Mouse (Mus musculus): Measurements from ENCODE around the gene Atp2a1.

Atp2a1 gene

DNA sequence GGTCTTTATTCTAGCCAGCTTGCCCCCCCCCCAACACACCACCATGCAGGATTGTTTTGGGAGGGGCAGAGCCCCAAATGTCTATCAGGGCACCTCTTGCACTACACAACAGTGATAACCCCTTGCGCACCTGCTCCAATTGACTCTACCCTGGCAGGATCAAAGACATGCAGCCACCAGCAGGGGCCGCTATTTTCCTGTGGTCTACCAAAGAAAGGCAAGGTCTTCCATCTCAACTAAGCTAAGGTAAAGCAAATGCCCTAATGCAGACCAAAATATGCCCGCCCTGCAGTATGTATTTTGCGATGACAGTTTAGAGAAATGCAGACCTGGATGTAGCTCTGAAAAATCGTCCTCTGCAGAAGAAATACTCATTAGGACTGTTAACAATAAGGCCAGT is 63.4 kb downstream of the Atp2a1 start:
- DNase-seq: peak; percentile 89

GRCm38 (mm10) chr7:126397822-126398221 is 65.1 kb downstream of the Atp2a1 start:
- DNase-seq: no peak

GRCm38 (mm10) chr7:126397221-126397620 is 65.7 kb downstream of the Atp2a1 start:
- DNase-seq: no peak

DNA sequence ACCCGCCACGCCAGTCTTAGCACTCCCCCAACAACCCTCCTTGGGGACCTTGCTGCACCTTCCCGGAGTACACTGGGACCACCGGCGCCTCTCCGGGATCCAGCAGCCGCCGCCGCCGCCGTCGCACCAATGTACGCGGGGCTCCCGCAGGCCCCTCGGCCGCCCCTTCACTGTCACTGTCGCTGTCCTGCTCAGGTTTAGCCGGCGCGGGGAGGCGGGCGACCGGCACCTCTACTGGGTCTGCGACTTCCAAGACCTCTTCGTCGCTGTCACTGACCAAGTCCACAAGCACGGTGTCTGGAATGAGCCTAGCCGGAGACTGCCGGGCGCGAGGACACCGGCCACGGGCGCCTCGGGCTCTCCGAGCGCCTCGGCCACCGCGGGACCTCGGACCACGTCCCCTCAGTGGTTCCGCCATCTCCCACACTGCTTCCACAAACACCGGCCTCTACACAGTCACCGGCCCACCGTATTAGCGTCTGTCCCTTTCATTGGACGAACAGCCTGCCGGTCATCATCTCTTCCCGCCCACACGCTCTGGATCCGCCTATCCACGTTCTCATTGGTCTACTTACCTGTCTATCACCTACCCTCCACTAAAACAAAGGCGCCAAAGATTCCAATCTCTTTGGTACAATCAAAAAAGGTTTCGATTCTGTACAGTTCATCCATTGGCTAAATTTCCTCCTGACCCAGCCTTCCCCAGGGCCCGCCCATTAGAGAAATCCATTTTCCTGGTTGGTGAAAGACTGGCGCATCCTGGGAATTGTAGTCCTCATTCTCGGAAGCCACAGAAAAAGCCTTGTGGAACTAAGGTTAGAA is 66.4 kb downstream of the Atp2a1 start, which contains the start of gene Nfatc2ip:
Gene Nfatc2ip, minus strand, starts transcription at position 440 of the 822 bp plus-strand sequence.
- peak; percentile 91 to 99 for DNase-seq
